Mouse (Mus musculus): ENCODE measurements around the gene Tex22. TPM values are rescaled to one million over a fixed set of nuclear protein-coding genes. Genes with fewer than 3 reads are reported as not detected.

Gene Tex22
- polyA plus RNA-seq, 1 experiment from 2014 or later = not detected

- H3K27me3 ChIP-seq (replicated peaks; ENCODE audit: low read depth, poor library complexity, severe bottlenecking) = no peaks in the 10 kb centered on the region
- DNase-seq (ENCODE audit: low spot score) = no peak
- 87% methylated on average over 7 of the region's 7 CpGs for WGBS
These were observed 10.6 kb upstream of the Tex22 start for GRCm38 (mm10) chr12:113063700-113064099.

GRCm38 (mm10) chr12:113068002-113068401 is 6.3 kb upstream of the Tex22 start:
- no peak for DNase-seq (ENCODE audit: low spot score)
- Histone ChIP-seq H3K9me3 (no peaks in the 10 kb centered on the region), H3K27ac (replicated peaks) (no peak overlapping the region), H3K36me3 (replicated peaks) (peaks cover 89% of the 10 kb centered on the region), H3K27me3 (replicated peaks; ENCODE audit: low read depth, poor library complexity, severe bottlenecking) (no peaks in the 10 kb centered on the region), H3K4me1 (0 out of 2 replicates have a peak, but pooled peaks cover under 1% of the 10 kb centered on the region), H3K4me3 (no peak overlapping the region)
- WGBS = 88% methylated on average over 7 of the region's 7 CpGs

More at GRCm38 (mm10) chr12:113063700-113064099, 10.6 kb upstream of the Tex22 start:
- H3K9me3 ChIP-seq = no peaks in the 10 kb centered on the region
- H3K4me3 ChIP-seq = no peak overlapping the region
- H3K36me3 ChIP-seq (replicated peaks) = peaks cover 97% of the 10 kb centered on the region
- H3K27ac ChIP-seq (replicated peaks) = no peak overlapping the region
- no peaks in the 10 kb centered on the region for H3K4me1 ChIP-seq

GRCm38 (mm10) chr12:113069389-113069788 is 4.9 kb upstream of the Tex22 start:
- Histone ChIP-seq H3K36me3 (replicated peaks) (peaks cover 75% of the 10 kb centered on the region), H3K4me1 (peaks cover 14% of the 10 kb centered on the region), H3K27ac (replicated peaks) (no peak overlapping the region), H3K9me3 (no peaks in the 10 kb centered on the region), H3K4me3 (no peak overlapping the region), H3K27me3 (replicated peaks; ENCODE audit: low read depth, poor library complexity, severe bottlenecking) (no peaks in the 10 kb centered on the region)
- no peak for DNase-seq (ENCODE audit: low spot score)
- WGBS = 96% methylated on average over 6 of the region's 6 CpGs

- no peaks in the 10 kb centered on the region for H3K9me3 ChIP-seq
- 94% methylated on average over 6 of the region's 6 CpGs for WGBS
- H3K36me3 ChIP-seq (replicated peaks) = peaks cover 60% of the 10 kb centered on the region
- H3K4me3 ChIP-seq = no peak overlapping the region
- H3K27ac ChIP-seq (replicated peaks) = no peak overlapping the region
- H3K27me3 ChIP-seq (replicated peaks; ENCODE audit: low read depth, poor library complexity, severe bottlenecking) = no peaks in the 10 kb centered on the region
- peaks cover 27% of the 10 kb centered on the region for H3K4me1 ChIP-seq
- DNase-seq (ENCODE audit: low spot score) = no peak
These were observed 3.0 kb upstream of the Tex22 start for GRCm38 (mm10) chr12:113071321-113071720.

- peaks cover 55% of the 10 kb centered on the region for H3K36me3 ChIP-seq (replicated peaks)
- 79% methylated on average over 6 of the region's 6 CpGs for whole genome bisulfite sequencing
These were observed 2.5 kb upstream of the Tex22 start for GRCm38 (mm10) chr12:113071827-113072226.

GRCm38 (mm10) chr12:113073420-113074328 is 628 bp upstream of the Tex22 start:
- Histone ChIP-seq H3K36me3 (replicated peaks) (peaks cover 36% of the 10 kb centered on the region), H3K9me3 (no peaks in the 10 kb centered on the region), H3K4me3 (peak overlapping the region; percentile 67), H3K27me3 (replicated peaks; ENCODE audit: low read depth, poor library complexity, severe bottlenecking) (no peaks in the 10 kb centered on the region), H3K27ac (replicated peaks) (peak overlapping the region; percentile 89), H3K4me1 (peaks cover 27% of the 10 kb centered on the region)
- 13% methylated on average over 15 of the region's 15 CpGs for WGBS
- DNase-seq (ENCODE audit: low spot score) = peak; percentile 47

More at GRCm38 (mm10) chr12:113071827-113072226, 2.5 kb upstream of the Tex22 start:
- Histone ChIP-seq H3K4me1 (peaks cover 27% of the 10 kb centered on the region), H3K9me3 (no peaks in the 10 kb centered on the region), H3K4me3 (no peak overlapping the region), H3K27ac (replicated peaks) (no peak overlapping the region), H3K27me3 (replicated peaks; ENCODE audit: low read depth, poor library complexity, severe bottlenecking) (no peaks in the 10 kb centered on the region)
- DNase-seq (ENCODE audit: low spot score) = no peak

- peaks cover 27% of the 10 kb centered on the region for H3K4me1 ChIP-seq
- DNase-seq (ENCODE audit: low spot score) = peak; percentile 89
- peak overlapping the region; percentile 89 for H3K27ac ChIP-seq (replicated peaks)
- H3K36me3 ChIP-seq (replicated peaks) = peaks cover 22% of the 10 kb centered on the region
- WGBS = 5% methylated on average over 10 of the region's 10 CpGs
- H3K4me3 ChIP-seq = peak overlapping the region; percentile 67
- H3K27me3 ChIP-seq (replicated peaks; ENCODE audit: low read depth, poor library complexity, severe bottlenecking) = no peaks in the 10 kb centered on the region
- H3K9me3 ChIP-seq = no peaks in the 10 kb centered on the region
These were observed 757 bp downstream of the Tex22 start for GRCm38 (mm10) chr12:113075063-113075454.

GRCm38 (mm10) chr12:113075486-113075885 is 1.2 kb downstream of the Tex22 start:
- peaks cover 18% of the 10 kb centered on the region for H3K36me3 ChIP-seq (replicated peaks)
- H3K9me3 ChIP-seq = no peaks in the 10 kb centered on the region
- DNase-seq (ENCODE audit: low spot score) = no peak
- no peaks in the 10 kb centered on the region for H3K27me3 ChIP-seq (replicated peaks; ENCODE audit: low read depth, poor library complexity, severe bottlenecking)
- H3K4me1 ChIP-seq = peaks cover 27% of the 10 kb centered on the region
- peak overlapping the region; percentile 89 for H3K27ac ChIP-seq (replicated peaks)
- peak overlapping the region; percentile 67; the same call in 1 of the 2 replicates for H3K4me3 ChIP-seq
- WGBS = 58% methylated on average over 6 of the region's 6 CpGs

- Histone ChIP-seq H3K27me3 (replicated peaks; ENCODE audit: low read depth, poor library complexity, severe bottlenecking) (peaks cover 8% of the 10 kb centered on the region), H3K36me3 (replicated peaks) (no peaks in the 10 kb centered on the region), H3K4me3 (no peak overlapping the region), H3K27ac (replicated peaks) (no peak overlapping the region), H3K9me3 (no peaks in the 10 kb centered on the region), H3K4me1 (0 out of 2 replicates have a peak, but pooled peaks cover 3% of the 10 kb centered on the region)
- 71% methylated on average over 3 of the region's 3 CpGs for WGBS
- no peak for DNase-seq (ENCODE audit: low spot score)
These were observed 13.0 kb downstream of the Tex22 start for GRCm38 (mm10) chr12:113087276-113087675.

GRCm38 (mm10) chr12:113088026-113088425 is 13.7 kb downstream of the Tex22 start:
- WGBS = 41% methylated on average over 4 of the region's 4 CpGs

GRCm38 (mm10) chr12:113089107-113089506 is 14.8 kb downstream of the Tex22 start:
- Histone ChIP-seq H3K4me3 (no peak overlapping the region), H3K27ac (replicated peaks) (no peak overlapping the region), H3K9me3 (no peaks in the 10 kb centered on the region), H3K27me3 (replicated peaks; ENCODE audit: low read depth, poor library complexity, severe bottlenecking) (peaks cover 8% of the 10 kb centered on the region), H3K4me1 (0 out of 2 replicates have a peak, but pooled peaks cover 3% of the 10 kb centered on the region), H3K36me3 (replicated peaks) (no peaks in the 10 kb centered on the region)
- DNase-seq (ENCODE audit: low spot score) = no peak
- WGBS = 94% methylated on average over 6 of the region's 6 CpGs

More at GRCm38 (mm10) chr12:113088026-113088425, 13.7 kb downstream of the Tex22 start:
- no peak for DNase-seq (ENCODE audit: low spot score)
- Histone ChIP-seq H3K9me3 (no peaks in the 10 kb centered on the region), H3K4me1 (0 out of 2 replicates have a peak, but pooled peaks cover 3% of the 10 kb centered on the region), H3K36me3 (replicated peaks) (no peaks in the 10 kb centered on the region), H3K27me3 (replicated peaks; ENCODE audit: low read depth, poor library complexity, severe bottlenecking) (peaks cover 8% of the 10 kb centered on the region), H3K27ac (replicated peaks) (no peak overlapping the region), H3K4me3 (no peak overlapping the region)

- 84% methylated on average over 17 of the region's 17 CpGs for WGBS
- Histone ChIP-seq H3K27me3 (replicated peaks; ENCODE audit: low read depth, poor library complexity, severe bottlenecking) (peaks cover 8% of the 10 kb centered on the region), H3K36me3 (replicated peaks) (no peaks in the 10 kb centered on the region), H3K9me3 (no peaks in the 10 kb centered on the region), H3K4me1 (0 out of 2 replicates have a peak, but pooled peaks cover 3% of the 10 kb centered on the region), H3K27ac (replicated peaks) (no peak overlapping the region), H3K4me3 (no peak overlapping the region)
- DNase-seq (ENCODE audit: low spot score) = no peak
These were observed 15.8 kb downstream of the Tex22 start for GRCm38 (mm10) chr12:113090053-113090452.

- H3K27me3 ChIP-seq (replicated peaks; ENCODE audit: low read depth, poor library complexity, severe bottlenecking) = no peaks in the 10 kb centered on the region
- no peaks in the 10 kb centered on the region for H3K9me3 ChIP-seq
- H3K27ac ChIP-seq (replicated peaks) = peak overlapping the region; percentile 99
- peaks cover 29% of the 10 kb centered on the region for H3K36me3 ChIP-seq (replicated peaks)
- no peak for DNase-seq (ENCODE audit: low spot score)
- WGBS = 91% methylated on average over 5 of the region's 5 CpGs
- peaks cover 36% of the 10 kb centered on the region for H3K4me1 ChIP-seq
- peak overlapping the region; percentile 99 for H3K4me3 ChIP-seq
These were observed 22.7 kb downstream of the Tex22 start for GRCm38 (mm10) chr12:113097040-113097439.

All from embryonic facial prominence, embryonic 10.5 days (tissue).